Mouse (Mus musculus): ENCODE data around the gene Tnfsf15.

GRCm38 (mm10) chr4:63753855-63754254 lies 8.9 kb upstream of the Tnfsf15 start:
- TF ChIP-seq GATA1 (IDR thresholded peaks at IDR 0.05; ENCODE audit: borderline replicate concordance, low read length) (no peak), CTCF (IDR thresholded peaks at IDR 0.05; ENCODE audit: low read depth, low read length) (no peak), GATA2 (IDR thresholded peaks at IDR 0.05; ENCODE audit: borderline replicate concordance, low read depth, low read length) (no peak)
